Mouse (Mus musculus): Measurements from ENCODE around the gene Tmem238.

GRCm38 (mm10) chr7:4749169-4749568 lies 40.3 kb downstream of the Tmem238 start:
- TF ChIP-seq JUN (IDR thresholded peaks at IDR 0.05; ENCODE audit: insufficient read depth, low read depth, low read length) (no peak), CHD1 (IDR thresholded peaks at IDR 0.05; ENCODE audit: low read depth, low read length) (no peak), TBP (conservative IDR thresholded peaks at IDR 0.05; ENCODE audit: low read depth, low read length) (no peak), CTCF (conservative IDR thresholded peaks at IDR 0.05 in 1 of 2, IDR thresholded peaks at IDR 0.05 in 1 of 2; ENCODE audit: low read depth in 2 of 2, low read length in 2 of 2) (no peak)

Data from CH12.LX (cell line).